Mouse (Mus musculus) ES-E14 (cell line): ENCODE results near the gene Robo2.

Source experiments
- CHD2 ChIP-seq: IDR thresholded peaks from 2 replicates; pipeline ENCODE4 v1.6.1; 2014; ENCODE audit warnings: mild to moderate bottlenecking, low read depth, low read length, inconsistent platforms
- ZNF384 ChIP-seq: IDR thresholded peaks from 2 replicates; pipeline ENCODE4 v1.6.1; 2012; ENCODE audit warnings: low read depth, low read length, inconsistent platforms

GRCm38 (mm10) chr16:74374540-74374939 lies 37.1 kb downstream of the Robo2 start:
- TF ChIP-seq ZNF384 (no peak), CHD2 (no peak)
